Mouse (Mus musculus): ENCODE data around the gene Pkig.

GRCm38 (mm10) chr2:163719616-163720015 is 61.4 kb downstream of the Pkig start:
- TF ChIP-seq POLR2A (IDR thresholded peaks at IDR 0.05; ENCODE audit: control insufficient read depth, extremely low read depth, insufficient read depth, low read length, poor library complexity): no peak
- TF ChIP-seq CTCF (IDR thresholded peaks at IDR 0.05; ENCODE audit: borderline replicate concordance, control insufficient read depth, extremely low read depth, insufficient read depth, low read length, poor library complexity): no peak

All from thymus, adult 2 months (tissue).